Mouse (Mus musculus) spleen, adult 2 months (tissue): Measurements from ENCODE around the gene Sbno2.

ENCODE experiments used
- CTCF ChIP-seq: fragments of 200-500 bp; IDR thresholded peaks from 2 replicates; pipeline ENCODE4 v1.5.1; 2011; ENCODE audit warnings: mild to moderate bottlenecking, inconsistent platforms; ENCODE audit not compliant: insufficient read depth, insufficient read length, insufficient replicate concordance; ENCODE audit errors: extremely low read depth
- POLR2A ChIP-seq: fragments of 200-500 bp; IDR thresholded peaks from 2 replicates; pipeline ENCODE4 v1.6.1; 2011; ENCODE audit warnings: low read depth, low read length, inconsistent platforms

- no peak for TF ChIP-seq POLR2A
- no peak for TF ChIP-seq CTCF
Observed at GRCm38 (mm10) chr10:80027681-80028520, 77.5 kb downstream of the Sbno2 start.
